Mouse (Mus musculus) heart, postnatal 0 days (tissue): ENCODE results near the gene Arhgap27. TPM values are rescaled to one million over a fixed set of nuclear protein-coding genes. Genes with fewer than 3 reads are reported as not detected.

ENCODE experiments used
- ATAC-seq: fragments of 200-750 bp; cut with Nextera tagmentation; 2 replicates; pipeline ENCODE4 v1.8.0; 2017; ENCODE audit warnings: low read depth, moderate number of reproducible peaks, moderate library complexity; ENCODE audit not compliant: insufficient read depth
- DNase-seq: peaks from one replicate; pipeline ENCODE4 v3.0.0-alpha.2; 2016; ENCODE audit warnings: low spot score
- H3K27ac ChIP-seq: fragments of 300-500 bp; sonication (generic); 2 replicates; pipeline ENCODE4 v1.5.1; 2014; ENCODE audit warnings: low read depth, mild to moderate bottlenecking
- H3K27me3 ChIP-seq: fragments of 300-500 bp; sonication (generic); 2 replicates; pipeline ENCODE4 v1.6.1; 2014; ENCODE audit warnings: low read length, mixed read lengths; ENCODE audit not compliant: control insufficient read depth, insufficient read depth
- H3K36me3 ChIP-seq: fragments of 300-500 bp; sonication (generic); replicated peaks from 2 replicates; pipeline ENCODE4 v1.6.1; 2014; ENCODE audit warnings: low read length, mixed read lengths; ENCODE audit not compliant: control insufficient read depth, insufficient read depth
- H3K4me1 ChIP-seq: fragments of 300-500 bp; sonication (generic); 2 replicates; pipeline ENCODE4 v1.6.1; 2014; ENCODE audit warnings: antibody characterized with exemption; ENCODE audit not compliant: control insufficient read depth, insufficient read depth
- H3K4me2 ChIP-seq: fragments of 300-500 bp; sonication (generic); 2 replicates; pipeline ENCODE4 v1.6.1; 2014; ENCODE audit warnings: low read depth, mild to moderate bottlenecking, low read length, moderate library complexity
- H3K4me3 ChIP-seq: fragments of 300-500 bp; sonication (generic); 2 replicates; pipeline ENCODE4 v1.5.1; 2014; ENCODE audit warnings: low read depth, low read length
- H3K9ac ChIP-seq: fragments of 300-500 bp; sonication (generic); replicated peaks from 2 replicates; pipeline ENCODE4 v1.6.1; 2014; ENCODE audit warnings: low read depth, low read length, mixed read lengths
- H3K9me3 ChIP-seq: fragments of 300-500 bp; sonication (generic); replicated peaks from 2 replicates; pipeline ENCODE4 v1.6.1; 2016; ENCODE audit warnings: low read length; ENCODE audit not compliant: control insufficient read depth
- CTCF ChIP-seq: IDR thresholded peaks from 2 replicates; pipeline ENCODE4 v1.5.1; 2016; ENCODE audit warnings: antibody characterized with exemption, control low read depth, low read depth
- EP300 ChIP-seq: IDR thresholded peaks from 2 replicates; pipeline ENCODE4 v1.6.1; 2016; ENCODE audit warnings: antibody characterized with exemption, low read depth
- WGBS: fragments of 180-500 bp; shearing (Covaris S2); extraction: QIAGEN DNeasy Blood & Tissue Kit; methylation state at CpG from one replicate; pipeline ENCODE4 v1.1.7; 2014; 5-methylcytosine and 5-hydroxymethylcytosine counted together
- polyA plus RNA-seq: library from polyadenylated mRNA; unstranded; fragments of >200 nt; fragmentation: Nextera tagmentation; extraction: Ambion mirVana; gene quantifications from 2 replicates; pipeline ENCODE4 v1.2.1, GENCODE M21; 2015
- total RNA-seq: library from RNA; depleted of rRNA; stranded (reverse); fragments of >200 nt; gene quantifications from 2 replicates; pipeline ENCODE4 v1.2.3, GENCODE M21; 2014; ENCODE audit warnings: low replicate concordance

The Arhgap27 gene
- total and polyA plus RNA-seq, 2 experiments from 2014 or later: 6.5 to 9.7 TPM

DNA sequence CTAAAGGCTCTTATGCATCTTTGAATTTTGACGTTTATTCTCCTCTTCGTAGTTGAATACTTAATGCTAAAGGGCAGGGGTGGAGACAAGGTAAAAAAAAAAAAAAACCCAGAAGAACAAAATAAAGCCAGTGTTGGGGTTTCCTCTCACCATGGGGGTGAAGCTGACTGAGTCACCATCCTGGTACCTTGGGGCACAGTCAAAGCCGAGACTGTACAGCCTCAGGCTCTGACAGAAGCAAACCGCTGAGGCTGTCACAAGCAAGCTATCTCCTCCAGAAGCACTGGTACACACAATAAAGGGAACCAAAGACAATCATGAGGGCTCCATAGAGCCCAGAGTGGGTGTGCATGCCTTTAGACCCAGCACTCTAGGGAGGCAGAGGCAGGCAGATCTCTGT lies 9.1 kb upstream of the Arhgap27 start:
- H3K9me3 ChIP-seq: no peaks in the 10 kb centered on the region
- H3K9ac ChIP-seq: no peak overlapping the region
- no peaks in the 10 kb centered on the region for H3K27me3 ChIP-seq
- no peak for DNase-seq
- peak overlapping the region; percentile 32; the same call in 1 of the 2 replicates for H3K27ac ChIP-seq
- peaks cover 29% of the 10 kb centered on the region for H3K36me3 ChIP-seq
- no peak for TF ChIP-seq EP300
- no peak for TF ChIP-seq CTCF
- WGBS: 80% methylated on average over 4 of the region's 4 CpGs
- no peak for ATAC-seq
- no peak overlapping the region for H3K4me2 ChIP-seq
- 0 out of 2 replicates have a peak, but pooled peaks cover 14% of the 10 kb centered on the region for H3K4me1 ChIP-seq
- H3K4me3 ChIP-seq: no peak overlapping the region

DNA sequence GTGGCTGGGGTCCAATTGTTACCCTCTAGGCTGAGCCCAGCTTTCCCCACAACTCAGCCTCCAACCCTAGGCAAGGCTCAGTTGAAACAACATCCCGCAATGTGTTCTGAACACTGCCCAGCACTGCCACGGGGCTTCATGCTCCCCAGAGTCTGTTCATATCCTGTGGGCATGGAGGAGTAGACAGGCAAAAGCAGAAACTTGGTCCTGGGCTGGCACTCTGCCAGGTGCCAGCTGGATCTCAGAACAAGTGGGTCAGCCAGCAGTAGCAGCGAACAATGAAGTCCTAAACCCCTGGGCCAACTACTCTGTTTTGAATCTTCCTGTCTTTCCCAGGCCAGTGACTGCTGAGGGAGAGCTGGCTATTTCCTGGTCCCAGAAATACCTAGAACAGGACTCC lies 8.6 kb upstream of the Arhgap27 start:
- WGBS: 43% methylated on average over 3 of the region's 3 CpGs
- no peaks in the 10 kb centered on the region for H3K9me3 ChIP-seq
- TF ChIP-seq CTCF (no peak), EP300 (no peak)
- DNase-seq (no peak), ATAC-seq (no peak)
- H3K27ac ChIP-seq: peak overlapping the region; percentile 69
- H3K9ac ChIP-seq: no peak overlapping the region
- 0 out of 2 replicates have a peak, but pooled peaks cover 14% of the 10 kb centered on the region for H3K4me1 ChIP-seq
- no peak overlapping the region for H3K4me3 ChIP-seq
- no peaks in the 10 kb centered on the region for H3K27me3 ChIP-seq
- peaks cover 31% of the 10 kb centered on the region for H3K36me3 ChIP-seq
- H3K4me2 ChIP-seq: no peak overlapping the region

DNA sequence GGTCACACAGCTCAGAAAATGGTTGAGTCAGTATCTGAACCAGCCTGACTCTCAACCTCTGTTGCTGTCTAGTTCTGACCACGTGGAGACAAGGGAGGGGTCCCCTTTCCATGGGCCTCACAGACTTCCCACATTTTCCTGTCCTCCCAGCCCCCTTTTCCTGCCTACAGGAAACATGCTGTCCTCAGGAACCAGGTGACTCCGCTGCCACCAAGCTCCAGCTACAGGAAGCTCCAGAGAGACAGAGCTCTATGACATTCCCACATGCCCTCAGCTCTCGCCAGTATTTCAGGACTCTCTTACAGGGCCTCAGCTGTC lies 7.7 kb upstream of the Arhgap27 start:
- H3K4me3 ChIP-seq: no peak overlapping the region
- H3K36me3 ChIP-seq: peaks cover 34% of the 10 kb centered on the region
- H3K27me3 ChIP-seq: no peaks in the 10 kb centered on the region
- peak; percentile 61 for DNase-seq
- H3K4me1 ChIP-seq: 0 out of 2 replicates have a peak, but pooled peaks cover 14% of the 10 kb centered on the region
- TF ChIP-seq CTCF (no peak), EP300 (peak; percentile 84)
- peak overlapping the region; percentile 69 for H3K27ac ChIP-seq
- WGBS: 46% methylated on average over 3 of the region's 3 CpGs
- ATAC-seq: peak; percentile 36; the same call in 1 of the 2 replicates
- no peak overlapping the region for H3K9ac ChIP-seq
- H3K4me2 ChIP-seq: no peak overlapping the region
- no peaks in the 10 kb centered on the region for H3K9me3 ChIP-seq

GRCm38 (mm10) chr11:103370397-103371221 lies 7.1 kb upstream of the Arhgap27 start:
- no peak overlapping the region for H3K9ac ChIP-seq
- 0 out of 2 replicates have a peak, but pooled peaks cover 12% of the 10 kb centered on the region for H3K4me1 ChIP-seq
- H3K27me3 ChIP-seq: no peaks in the 10 kb centered on the region
- no peak overlapping the region for H3K4me3 ChIP-seq
- WGBS: 89% methylated on average over 9 of the region's 9 CpGs
- peaks cover 28% of the 10 kb centered on the region for H3K36me3 ChIP-seq
- TF ChIP-seq CTCF: no peak
- no peak for TF ChIP-seq EP300
- no peak for DNase-seq
- no peak for ATAC-seq
- no peaks in the 10 kb centered on the region for H3K9me3 ChIP-seq
- 0 out of 2 replicates have a peak overlapping the region, but pooled peaks have one; percentile 35 for H3K27ac ChIP-seq
- H3K4me2 ChIP-seq: no peak overlapping the region

GRCm38 (mm10) chr11:103365530-103365929 lies 2.0 kb upstream of the Arhgap27 start:
- TF ChIP-seq CTCF: no peak
- TF ChIP-seq EP300: no peak
- 89% methylated on average over 4 of the region's 4 CpGs for WGBS
- no peak for DNase-seq
- Histone ChIP-seq H3K9me3 (no peaks in the 10 kb centered on the region), H3K4me1 (peaks cover 9% of the 10 kb centered on the region; the same call in 1 of the 2 replicates), H3K36me3 (peaks cover 17% of the 10 kb centered on the region), H3K27ac (no peak overlapping the region), H3K9ac (no peak overlapping the region), H3K4me3 (no peak overlapping the region), H3K4me2 (no peak overlapping the region), H3K27me3 (peaks cover 32% of the 10 kb centered on the region)
- no peak for ATAC-seq

DNA sequence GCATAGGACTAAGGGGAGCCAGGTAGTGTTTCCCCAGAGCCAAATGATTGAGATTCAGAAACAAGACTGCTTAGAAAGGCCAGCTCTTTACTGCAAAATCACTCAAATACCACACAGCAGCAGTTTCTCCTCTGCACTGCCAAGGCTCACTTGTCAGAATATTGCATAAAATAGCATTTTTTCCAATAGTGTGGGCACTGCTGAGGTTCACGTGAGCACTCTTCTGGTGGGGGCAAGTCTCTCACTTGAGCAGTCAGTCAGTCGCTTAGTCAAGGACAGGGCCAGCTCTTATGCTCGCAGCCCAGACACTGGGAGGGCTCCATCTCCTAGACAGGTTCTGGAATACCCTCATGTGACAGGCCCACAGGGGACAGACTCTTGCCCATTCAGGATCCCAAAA lies 1.5 kb upstream of the Arhgap27 start:
- no peak overlapping the region for H3K9ac ChIP-seq
- peaks cover 6% of the 10 kb centered on the region; the same call in 1 of the 2 replicates for H3K4me1 ChIP-seq
- peaks cover 12% of the 10 kb centered on the region; the same call in 1 of the 2 replicates for H3K36me3 ChIP-seq
- no peak overlapping the region for H3K4me2 ChIP-seq
- 87% methylated on average over 3 of the region's 3 CpGs for WGBS
- H3K27ac ChIP-seq: no peak overlapping the region
- H3K27me3 ChIP-seq: peaks cover 33% of the 10 kb centered on the region
- TF ChIP-seq CTCF (no peak), EP300 (no peak)
- no peaks in the 10 kb centered on the region for H3K9me3 ChIP-seq
- DNase-seq (no peak), ATAC-seq (no peak)
- H3K4me3 ChIP-seq: no peak overlapping the region
